Mouse (Mus musculus) lung, adult 18-20 months (tissue): ENCODE measurements around the gene Sos2.
A peak's percentile ranks its signal among the peaks of the same experiment; 100 is the strongest.
"Not testable (repeated sequence)": the region's sequence is repeated elsewhere in the genome, so short reads cannot be mapped to it uniquely, and the experiment has no call there.

ENCODE experiments used
- DNase-seq, 2 experiments: peaks; one replicate each; pipeline ENCODE4 v3.0.0; 2022; ENCODE audit warnings: mixed read lengths in 2 of 2

The Sos2 gene

GRCm38 (mm10) chr12:69568266-69568665, 113.4 kb downstream of the Sos2 start:
- no peak for DNase-seq

GRCm38 (mm10) chr12:69561006-69561405, 120.6 kb downstream of the Sos2 start:
- not testable (repeated sequence) for DNase-seq

GRCm38 (mm10) chr12:69556221-69556861, 125.3 kb downstream of the Sos2 start:
- DNase-seq, result peak; percentile 37 to 63

GRCm38 (mm10) chr12:69545456-69546178, 136.0 kb downstream of the Sos2 start:
- DNase-seq, result no peak

DNA sequence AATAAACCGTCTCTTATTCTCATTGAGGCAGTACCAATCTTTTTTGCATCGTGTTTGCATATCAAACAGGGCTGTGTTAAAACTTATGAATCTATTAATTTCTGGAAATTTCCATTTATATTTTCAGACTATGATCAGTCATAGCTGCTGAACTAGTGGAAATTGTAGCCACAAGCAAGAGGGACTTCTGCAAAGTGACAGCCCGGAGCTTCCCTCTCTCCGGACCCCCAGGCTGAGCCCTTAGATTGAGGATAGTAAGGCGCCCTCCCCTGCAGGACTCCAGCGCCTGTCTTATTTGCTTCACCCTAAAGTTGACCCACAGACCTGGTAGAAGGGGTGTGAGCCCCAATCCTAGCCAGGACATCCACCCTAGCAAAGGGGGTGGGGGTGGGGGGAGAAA, 136.7 kb downstream of the Sos2 start:
- no peak for DNase-seq

GRCm38 (mm10) chr12:69544562-69544961, 137.1 kb downstream of the Sos2 start:
- DNase-seq, result no peak

DNA sequence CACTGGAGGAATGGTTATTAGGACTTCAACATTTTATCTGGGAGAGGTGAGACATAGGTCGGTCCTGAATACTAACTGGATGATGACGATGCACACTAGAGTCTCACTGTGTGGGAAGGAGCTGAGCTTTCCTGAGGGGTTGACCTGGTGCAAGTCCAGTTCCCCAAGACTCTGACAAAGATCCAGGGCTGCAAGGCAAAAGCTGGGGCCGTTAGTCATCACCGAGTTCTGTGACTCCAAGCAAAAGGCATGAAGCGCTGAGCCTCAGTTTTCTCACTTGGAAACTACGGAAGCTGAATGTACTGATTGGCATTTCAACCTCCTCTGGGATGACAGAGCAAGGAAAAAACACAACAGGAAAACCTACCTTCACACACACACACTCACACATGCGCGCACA, 139.3 kb downstream of the Sos2 start:
- no peak for DNase-seq

GRCm38 (mm10) chr12:69541663-69542062, 140.0 kb downstream of the Sos2 start:
- DNase-seq, result no peak

GRCm38 (mm10) chr12:69539353-69539752, 142.3 kb downstream of the Sos2 start:
- no peak for DNase-seq

- DNase-seq, result no peak
Measured at GRCm38 (mm10) chr12:69538362-69538950, 143.2 kb downstream of the Sos2 start.

DNA sequence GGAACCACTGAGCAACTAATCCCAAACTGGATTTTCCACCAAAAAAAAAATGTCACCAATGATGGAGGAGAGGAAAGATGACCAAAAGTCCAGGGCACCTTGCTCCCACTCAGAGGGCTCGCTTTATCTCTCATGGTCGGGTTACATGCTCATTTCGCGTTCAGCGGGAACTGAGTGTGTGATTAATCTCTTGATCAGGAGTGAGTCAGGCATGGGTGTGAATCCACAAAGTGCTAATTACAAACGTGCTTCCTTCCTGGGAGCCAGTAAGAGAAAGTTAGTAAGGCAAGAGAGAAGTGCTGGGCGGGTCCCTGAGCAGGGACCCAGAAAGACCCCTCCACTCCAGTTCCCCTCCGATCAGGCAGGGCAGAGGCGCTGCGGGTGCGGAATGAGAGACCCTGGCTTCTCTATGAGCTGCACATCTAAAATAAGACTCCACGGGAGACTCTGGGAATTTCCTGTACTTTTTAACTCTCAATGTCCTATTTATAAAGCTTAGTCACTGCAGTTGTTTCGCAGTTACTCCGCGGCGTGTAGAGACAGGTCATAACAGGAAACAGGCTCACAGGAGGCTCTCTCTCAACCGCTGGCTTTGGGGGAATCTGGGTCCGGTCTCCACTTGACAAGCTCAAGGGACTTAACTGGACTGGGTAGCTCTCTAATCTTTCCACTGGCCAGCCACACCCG, 143.8 kb downstream of the Sos2 start:
- peak; percentile 58 to 68 for DNase-seq

GRCm38 (mm10) chr12:69537243-69537674, 144.4 kb downstream of the Sos2 start:
- peak; percentile 84 to 88 for DNase-seq

GRCm38 (mm10) chr12:69536616-69537242, 144.9 kb downstream of the Sos2 start:
- no peak for DNase-seq
